Mouse (Mus musculus) urinary bladder, adult 18-20 months (tissue): ENCODE measurements around the gene Htr6.

Experiments
- DNase-seq, 2 experiments: peaks; one replicate each; pipeline ENCODE4 v3.0.0; 2022; ENCODE audit warnings: low spot score in 2 of 2, mixed read lengths in 2 of 2

The Htr6 gene

GRCm38 (mm10) chr4:139048518-139048917 is 26.9 kb downstream of the Htr6 start:
- DNase-seq, result no peak

GRCm38 (mm10) chr4:139046354-139046753 is 29.0 kb downstream of the Htr6 start:
- no peak for DNase-seq

- no peak for DNase-seq
Observed at GRCm38 (mm10) chr4:139044566-139044965, 30.8 kb downstream of the Htr6 start.

GRCm38 (mm10) chr4:139043600-139043999 is 31.8 kb downstream of the Htr6 start:
- DNase-seq, result no peak

GRCm38 (mm10) chr4:139042611-139043010 is 32.8 kb downstream of the Htr6 start:
- no peak for DNase-seq

- DNase-seq, result no peak
Observed at GRCm38 (mm10) chr4:139040084-139040839, 35.1 kb downstream of the Htr6 start.

- DNase-seq, result no peak
Observed at GRCm38 (mm10) chr4:139037795-139038607, 37.4 kb downstream of the Htr6 start.

GRCm38 (mm10) chr4:139035799-139036198 is 39.6 kb downstream of the Htr6 start:
- no peak for DNase-seq

- DNase-seq, result no peak
Observed at GRCm38 (mm10) chr4:139034942-139035341, 40.4 kb downstream of the Htr6 start.

- no peak for DNase-seq
Observed at GRCm38 (mm10) chr4:139034540-139034939, 40.8 kb downstream of the Htr6 start.

GRCm38 (mm10) chr4:139034010-139034367 is 41.4 kb downstream of the Htr6 start:
- DNase-seq, result no peak

GRCm38 (mm10) chr4:139033263-139034009 is 41.9 kb downstream of the Htr6 start:
- no peak for DNase-seq

GRCm38 (mm10) chr4:139032521-139032920 is 42.8 kb downstream of the Htr6 start:
- DNase-seq, result no peak

- no peak for DNase-seq
Observed at GRCm38 (mm10) chr4:139030675-139031074, 44.7 kb downstream of the Htr6 start.

- no peak for DNase-seq
Observed at GRCm38 (mm10) chr4:139024379-139024778, 51.0 kb downstream of the Htr6 start.

- no peak for DNase-seq
Observed at GRCm38 (mm10) chr4:139020385-139020784, 55.0 kb downstream of the Htr6 start.

GRCm38 (mm10) chr4:139019413-139019812 is 56.0 kb downstream of the Htr6 start:
- no peak for DNase-seq

- no peak for DNase-seq
Observed at GRCm38 (mm10) chr4:139018976-139019375, 56.4 kb downstream of the Htr6 start.

GRCm38 (mm10) chr4:139018388-139018787 is 57.0 kb downstream of the Htr6 start:
- DNase-seq, result no peak

GRCm38 (mm10) chr4:139014793-139015192 is 60.6 kb downstream of the Htr6 start:
- DNase-seq, result no peak

GRCm38 (mm10) chr4:139013281-139013680 is 62.1 kb downstream of the Htr6 start:
- DNase-seq, result peak in 1 of 2 experiments; percentile 28

GRCm38 (mm10) chr4:139011201-139011702 is 64.1 kb downstream of the Htr6 start:
- DNase-seq, result peak; percentile 57 to 63
